Mouse (Mus musculus) right cerebral cortex, postnatal 36 days (tissue): ENCODE measurements at regions not wholly inside any gene's neighbourhood (a gene's known extent, or its start where the extent isn't known, plus 50 kb on each side); places are given as distances from the start of the nearest gene placed in this dataset.
"Not testable (repeated sequence)": the region's sequence is repeated elsewhere in the genome, so short reads cannot be mapped to it uniquely, and the experiment has no call there.

Experiments
- DNase-seq, 2 experiments: peaks; one replicate each; pipeline ENCODE4 v3.0.0; 2022; ENCODE audit warnings: low spot score in 2 of 2, mixed read lengths in 1 of 2

- DNase-seq: no peak
Measured at GRCm38 (mm10) chr16:12516834-12517685, 533.1 kb downstream of the Shisa9 start.

DNA sequence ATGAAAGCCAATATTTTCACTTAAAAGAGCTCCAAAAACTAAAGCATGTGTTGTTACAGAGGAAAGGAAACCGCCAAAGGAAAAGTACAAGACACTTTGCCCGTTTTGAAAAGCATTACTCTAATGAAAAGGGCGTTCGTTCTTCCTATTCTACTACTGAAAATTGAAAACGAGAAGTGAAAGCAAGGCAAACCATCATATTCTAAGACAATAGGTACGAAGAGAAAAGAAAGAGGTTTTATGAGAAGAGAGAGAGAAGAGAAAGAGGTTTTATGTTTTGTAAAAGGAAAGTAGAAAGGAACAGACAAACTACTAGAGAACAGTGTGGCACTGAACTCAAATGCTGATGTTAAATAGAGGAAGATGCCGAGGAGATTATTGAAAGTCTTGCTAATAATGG lies 534.4 kb downstream of the Shisa9 start:
- no peak for DNase-seq

DNA sequence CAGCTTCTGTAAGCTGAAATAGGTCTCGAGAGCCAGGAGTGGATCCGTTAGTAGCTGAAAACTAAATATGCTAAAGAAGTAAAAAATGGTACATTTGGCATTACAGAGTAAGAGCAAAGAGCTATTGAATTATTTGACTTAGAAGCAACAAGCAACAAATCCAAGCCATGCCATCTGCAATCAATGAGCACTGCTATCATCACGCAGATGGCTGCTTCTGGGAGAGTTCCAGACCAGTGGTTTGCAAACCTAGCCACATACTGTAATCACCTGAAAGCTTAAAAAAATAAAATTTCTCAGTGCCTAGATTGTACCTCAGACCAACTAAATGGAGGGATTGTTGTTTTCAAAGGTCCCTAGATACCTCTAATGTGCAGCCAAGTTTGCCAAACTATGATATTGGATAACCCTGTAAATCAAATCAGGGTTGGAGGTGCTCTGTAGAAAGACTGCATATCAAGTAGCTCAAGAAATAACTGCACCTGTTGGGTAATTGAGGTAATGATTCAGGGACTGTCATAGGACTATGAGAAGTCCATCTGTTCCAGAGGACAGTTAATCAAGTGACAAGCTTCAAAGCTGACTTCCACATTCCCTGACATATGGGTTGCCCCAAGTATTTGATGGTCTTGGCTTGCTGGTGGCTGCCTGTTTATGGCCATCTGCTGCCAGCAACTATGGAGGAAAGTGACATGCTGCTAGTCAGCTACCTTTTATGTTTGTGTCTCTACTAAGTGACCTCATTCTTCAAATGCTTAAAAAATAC lies 538.0 kb downstream of the Shisa9 start:
- DNase-seq: no peak

DNA sequence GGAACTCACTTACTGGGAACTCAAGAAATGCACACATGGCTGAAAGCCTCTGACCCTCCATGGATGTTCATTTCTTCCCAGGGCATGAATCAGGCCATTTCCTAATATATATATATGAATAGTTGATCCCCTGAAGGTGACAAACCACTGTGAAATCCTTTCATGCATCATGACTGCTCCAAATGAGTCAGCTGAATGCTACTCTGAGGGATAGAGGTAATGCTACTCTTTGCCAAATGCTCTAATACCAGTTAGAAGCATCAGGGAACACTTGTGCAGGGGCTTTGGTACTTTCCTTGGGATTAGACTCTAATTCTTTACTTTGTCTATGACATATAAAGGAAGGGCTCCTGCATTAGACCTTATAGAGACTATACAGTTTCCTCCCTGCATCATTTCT lies 561.0 kb upstream of the Ercc4 start:
- no peak for DNase-seq

GRCm38 (mm10) chr16:12588889-12589288 lies 520.6 kb upstream of the Ercc4 start:
- no peak for DNase-seq

- DNase-seq: no peak
Measured at GRCm38 (mm10) chr16:12608259-12608658, 501.2 kb upstream of the Ercc4 start.

GRCm38 (mm10) chr16:12611106-12611505 lies 498.4 kb upstream of the Ercc4 start:
- no peak for DNase-seq

- DNase-seq: no peak
Measured at GRCm38 (mm10) chr16:12617781-12618180, 491.7 kb upstream of the Ercc4 start.

DNA sequence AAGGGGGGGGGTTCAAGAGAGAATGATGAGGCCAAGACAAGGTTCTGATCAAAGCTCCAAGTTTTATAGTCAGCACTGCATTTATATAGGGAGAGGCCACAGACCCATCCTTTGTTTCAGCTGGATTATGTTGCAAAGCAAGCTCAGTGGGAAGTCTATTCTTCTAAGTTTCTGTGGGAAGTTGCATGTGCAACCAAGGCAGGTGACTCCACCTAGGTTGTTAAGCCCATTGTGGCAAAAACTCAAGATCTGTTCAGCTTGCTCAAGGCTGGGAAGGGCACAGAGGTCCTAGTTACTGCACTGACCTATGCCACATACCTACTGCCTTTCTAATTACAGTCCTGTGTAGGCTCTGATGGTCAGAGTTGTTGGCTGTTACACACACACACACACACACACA lies 477.0 kb upstream of the Ercc4 start:
- DNase-seq: no peak

DNA sequence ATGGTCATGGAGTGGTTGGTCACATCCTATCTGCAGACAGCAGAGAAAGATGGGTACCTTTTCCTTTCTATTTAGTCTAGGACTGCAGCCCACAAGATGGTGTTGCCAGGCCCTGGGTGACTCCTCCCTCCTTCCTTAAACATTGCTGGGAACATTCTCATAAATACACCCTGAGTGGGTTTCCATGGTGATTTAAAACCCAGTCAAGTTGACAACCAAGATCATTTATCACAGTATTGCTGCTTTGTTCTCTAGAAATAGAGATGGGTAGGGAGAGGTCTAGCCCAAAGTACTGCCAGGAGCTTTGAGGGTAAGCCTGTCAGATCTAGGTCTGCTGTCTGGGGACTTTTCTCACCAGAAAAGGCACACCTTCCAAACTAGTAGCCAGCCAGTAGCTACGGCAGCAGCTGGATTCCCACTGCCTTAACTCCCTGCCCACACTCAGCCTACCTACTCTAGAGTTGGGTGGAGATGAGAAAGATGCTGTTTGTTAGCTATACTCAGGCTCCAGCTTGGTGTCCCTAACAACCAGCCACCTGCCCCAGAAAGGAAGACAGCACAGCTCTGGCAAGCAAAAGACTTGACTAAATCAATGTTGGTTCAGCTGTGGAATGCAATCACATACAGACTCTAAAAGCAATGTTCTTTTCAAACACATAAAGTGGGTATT lies 470.4 kb upstream of the Ercc4 start:
- peak; percentile 17 to 20 for DNase-seq

GRCm38 (mm10) chr16:12643053-12643452 lies 466.4 kb upstream of the Ercc4 start:
- DNase-seq: no peak

DNA sequence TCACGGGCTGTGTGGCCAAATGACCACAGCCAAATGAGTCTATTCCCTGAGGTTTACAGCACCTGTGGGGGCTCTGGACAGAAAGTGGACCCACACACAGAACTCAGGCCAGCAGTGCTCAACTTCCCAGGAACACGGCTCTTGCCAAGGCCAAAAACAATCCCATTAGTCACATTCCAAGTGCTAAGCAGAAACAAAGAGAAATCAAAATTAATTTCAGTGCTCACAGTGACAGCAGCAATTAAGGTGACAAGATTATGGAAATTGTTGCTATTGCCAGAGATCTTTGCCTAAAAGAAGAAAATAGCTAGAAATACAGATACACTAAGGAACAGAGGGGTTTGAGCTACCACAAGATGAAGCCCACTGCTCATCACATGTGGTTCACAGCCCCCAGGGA lies 464.9 kb upstream of the Ercc4 start:
- no peak for DNase-seq

DNA sequence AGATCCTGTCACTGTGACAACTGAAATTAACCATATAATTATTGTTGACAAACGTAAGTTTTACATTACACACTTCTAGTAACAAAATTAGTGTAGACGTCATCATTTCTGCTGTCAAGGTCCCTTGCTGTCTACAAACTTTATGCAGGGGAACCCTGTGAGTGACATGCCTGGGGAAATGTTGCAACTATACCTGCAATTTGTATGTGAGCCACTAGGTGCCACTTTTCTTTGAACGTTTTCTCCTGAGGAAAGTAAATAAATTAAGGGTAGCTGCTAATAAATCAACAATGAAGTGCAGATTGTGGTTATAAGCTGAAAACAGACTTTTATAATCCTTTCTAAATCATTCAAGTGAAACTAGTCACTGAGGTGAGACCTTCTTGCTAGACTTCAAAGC lies 457.3 kb upstream of the Ercc4 start:
- no peak for DNase-seq

DNA sequence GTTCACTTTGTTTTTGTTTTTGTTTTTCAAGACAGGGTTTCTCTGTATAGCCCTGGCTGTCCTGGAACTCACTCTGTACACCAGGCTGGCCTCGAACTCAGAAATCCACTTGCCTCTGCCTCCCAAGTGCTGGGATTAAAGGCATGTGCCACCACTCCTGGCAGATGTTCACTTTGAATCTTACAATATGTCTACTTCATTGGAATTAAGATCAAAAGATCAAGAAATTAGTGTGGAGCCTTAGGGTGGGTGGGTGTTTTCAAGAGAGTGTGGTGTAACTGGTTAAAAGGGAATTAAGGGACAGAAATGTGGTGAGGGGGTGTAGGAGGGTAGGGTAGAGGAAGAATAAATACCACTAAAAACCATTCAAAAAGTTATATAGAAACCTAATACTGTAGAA lies 435.8 kb upstream of the Ercc4 start:
- DNase-seq: not testable (repeated sequence)

- peak; percentile 12 to 25 for DNase-seq
Measured at GRCm38 (mm10) chr16:12681474-12681873, 428.0 kb upstream of the Ercc4 start.

DNA sequence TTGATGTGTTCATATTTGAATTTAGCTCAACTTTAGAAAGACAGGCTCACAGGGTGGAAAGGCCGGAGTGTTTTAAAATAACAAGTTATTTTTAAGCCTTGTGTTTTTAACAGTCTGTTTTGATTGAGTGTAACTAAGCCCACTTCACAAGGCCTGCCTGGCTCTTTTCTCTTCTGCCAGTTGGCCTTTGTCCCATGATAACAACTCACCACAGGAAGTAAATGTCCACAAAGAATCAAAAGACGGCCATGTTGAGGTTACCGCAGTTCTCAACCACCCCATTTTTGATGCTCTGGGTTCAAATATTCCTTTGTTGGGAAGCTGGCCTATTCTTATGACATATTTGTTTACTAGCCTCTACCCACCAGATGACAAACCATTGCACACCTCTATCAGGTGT lies 423.7 kb upstream of the Ercc4 start:
- no peak for DNase-seq

DNA sequence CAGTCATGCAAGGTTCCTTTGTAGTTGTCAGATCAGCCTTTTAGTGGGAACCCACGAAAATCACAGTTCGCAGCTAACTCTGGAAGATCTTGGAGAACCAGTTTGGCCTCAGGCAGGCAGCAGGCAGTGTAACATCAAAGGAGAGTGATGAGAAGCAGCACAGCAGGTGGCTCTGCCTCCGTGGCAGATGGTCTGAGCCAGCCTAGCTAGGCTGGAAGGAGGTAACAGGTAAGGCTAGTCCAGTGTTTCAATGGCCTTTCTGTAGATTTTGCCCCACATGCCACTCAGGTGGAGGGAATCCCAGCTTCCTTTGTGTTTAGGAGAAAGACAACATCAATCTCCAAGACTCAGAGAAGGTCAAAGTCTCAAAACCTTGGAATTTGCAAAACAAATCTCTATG lies 417.7 kb upstream of the Ercc4 start:
- no peak for DNase-seq

GRCm38 (mm10) chr16:12692739-12693292 lies 416.7 kb upstream of the Ercc4 start:
- DNase-seq: no peak

DNA sequence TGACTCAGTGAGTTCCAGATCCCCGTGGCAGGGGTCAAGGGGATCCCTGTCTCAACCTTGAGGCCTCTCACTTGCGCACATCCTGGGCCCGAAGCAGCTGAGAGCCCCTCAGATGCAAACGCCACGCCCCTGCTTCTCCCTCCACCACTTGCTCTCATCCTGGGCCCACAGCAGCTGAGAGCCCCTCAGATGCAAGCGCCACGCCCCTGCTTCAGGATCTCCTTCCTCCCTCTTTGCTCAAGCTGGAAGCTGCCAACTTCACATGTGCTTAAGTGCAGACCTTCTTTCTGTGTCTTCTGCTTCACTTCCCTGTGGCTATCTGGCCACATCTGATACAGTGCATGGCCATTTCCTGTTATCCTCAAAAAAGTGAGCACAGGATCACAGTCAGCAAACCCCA lies 416.1 kb upstream of the Ercc4 start:
- no peak for DNase-seq

- no peak for DNase-seq
Measured at GRCm38 (mm10) chr16:12694646-12695045, 414.8 kb upstream of the Ercc4 start.

DNA sequence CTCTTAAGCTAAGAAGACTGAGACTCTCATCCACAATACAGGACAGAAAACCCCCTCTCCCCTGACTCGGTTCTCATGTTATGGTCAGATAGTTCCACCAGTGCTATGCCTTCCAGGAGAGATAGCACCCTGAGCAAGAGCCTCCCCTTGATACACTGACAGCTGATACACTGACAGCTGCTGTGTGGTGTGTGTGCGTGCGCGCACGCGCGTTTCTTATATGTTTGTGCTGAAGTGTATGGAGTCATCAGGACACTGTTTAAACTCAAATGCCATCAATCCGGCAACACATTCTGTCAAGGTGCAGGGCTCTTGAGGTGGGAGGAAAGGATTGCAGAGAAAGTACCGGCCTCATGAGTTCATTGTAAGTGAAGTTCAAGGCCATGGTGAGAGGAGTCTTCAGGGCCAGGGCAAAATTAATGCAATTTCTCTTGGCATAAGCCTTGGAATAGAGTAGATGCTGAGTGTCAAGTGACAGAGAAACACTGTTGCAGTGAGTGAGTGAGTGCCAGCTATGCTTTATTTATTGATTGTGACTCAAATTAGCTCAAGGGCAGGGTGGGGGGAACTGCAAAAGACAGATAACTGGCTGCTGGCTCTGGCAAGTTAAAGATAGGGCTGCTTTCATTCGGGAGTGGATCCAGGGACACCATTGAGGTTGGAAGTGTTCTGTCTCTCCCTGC lies 412.4 kb upstream of the Ercc4 start:
- DNase-seq: no peak

- no peak for DNase-seq
Measured at GRCm38 (mm10) chr16:12699557-12699956, 409.9 kb upstream of the Ercc4 start.
